Mouse (Mus musculus) MEL (cell line): ENCODE measurements around the gene Sppl2a. TPM values are rescaled to one million over a fixed set of nuclear protein-coding genes. Genes with fewer than 3 reads are reported as not detected.
"Not testable (repeated sequence)": the region's sequence is repeated elsewhere in the genome, so short reads cannot be mapped to it uniquely, and the experiment has no call there.

Experiments used
- DNase-seq: peaks from one replicate; pipeline ENCODE4 v3.0.0; 2011; ENCODE audit warnings: low read depth, low spot score
- H3K27ac ChIP-seq: 2 replicates; pipeline ENCODE4 v1.5.1; 2012; ENCODE audit warnings: low read depth, mild to moderate bottlenecking, control low read depth, low read length, moderate library complexity; ENCODE audit not compliant: control insufficient read depth
- H3K27me3 ChIP-seq, 2 experiments: fragments of 150-350 bp in 1 of 2; sonication (generic) in 1 of 2; 2 replicates each; pipeline ENCODE4 v1.6.1; 2012; ENCODE audit warnings: low read length in 2 of 2, mild to moderate bottlenecking in 2 of 2, improper control_type of control experiment in 1 of 2, moderate library complexity in 1 of 2; ENCODE audit not compliant: insufficient read depth in 2 of 2, control insufficient read depth in 1 of 2
- H3K36me3 ChIP-seq, 2 experiments: 2 replicates each; pipeline ENCODE4 v1.6.1; 2012 to 2014; ENCODE audit warnings: low read length in 2 of 2, improper control_type of control experiment in 1 of 2, inconsistent platforms in 1 of 2, mild to moderate bottlenecking in 1 of 2; ENCODE audit not compliant: insufficient read depth in 2 of 2, control insufficient read depth in 1 of 2
- H3K4me1 ChIP-seq, 2 experiments: fragments of 150-350 bp in 1 of 2; sonication (generic) in 1 of 2; 2 replicates each; pipeline ENCODE4 v1.6.1; 2012; ENCODE audit warnings: low read length in 2 of 2, improper control_type of control experiment in 1 of 2, mild to moderate bottlenecking in 1 of 2; ENCODE audit not compliant: insufficient read depth in 2 of 2, control insufficient read depth in 1 of 2
- H3K4me3 ChIP-seq, 2 experiments: fragments of 150-350 bp in 1 of 2; sonication (generic) in 1 of 2; 2 replicates each; pipeline ENCODE4 v1.5.1; 2012; ENCODE audit warnings: low read depth in 2 of 2, low read length in 2 of 2, mild to moderate bottlenecking in 2 of 2, moderate library complexity in 2 of 2, control low read depth in 1 of 2, improper control_type of control experiment in 1 of 2; ENCODE audit not compliant: control insufficient read depth in 1 of 2, insufficient read depth in 1 of 2
- H3K79me2 ChIP-seq: 2 replicates; pipeline ENCODE4 v1.6.1; 2012; ENCODE audit warnings: mild to moderate bottlenecking, low read length, moderate library complexity; ENCODE audit not compliant: control insufficient read depth, poor library complexity, insufficient read depth
- H3K9ac ChIP-seq: 2 replicates; pipeline ENCODE4 v1.6.1; 2012; ENCODE audit warnings: low read depth, mild to moderate bottlenecking, control low read depth, low read length, moderate library complexity; ENCODE audit not compliant: control insufficient read depth, poor library complexity, severe bottlenecking
- H3K9me3 ChIP-seq: fragments of 150-350 bp; sonication (generic); replicated peaks from 2 replicates; pipeline ENCODE4 v1.6.1; 2012; ENCODE audit warnings: mild to moderate bottlenecking, low read length, improper control_type of control experiment, moderate library complexity; ENCODE audit not compliant: insufficient read depth
- BHLHE40 ChIP-seq: IDR thresholded peaks from 2 replicates; pipeline ENCODE4 v1.6.1; 2012; ENCODE audit warnings: low read depth, mild to moderate bottlenecking, inconsistent platforms, low read length, improper control_type of control experiment, borderline replicate concordance
- CHD1 ChIP-seq: IDR thresholded peaks from 2 replicates; pipeline ENCODE4 v1.6.1; 2012; ENCODE audit warnings: low read depth, mild to moderate bottlenecking, inconsistent platforms, low read length, improper control_type of control experiment
- CTCF ChIP-seq, 3 experiments: IDR thresholded peaks in 2 of 3; conservative IDR thresholded peaks in 1 of 3; 2 replicates each; pipeline ENCODE4 v1.5.1; 2011 to 2012; ENCODE audit warnings: low read length in 3 of 3, low read depth in 2 of 3, mild to moderate bottlenecking in 2 of 3, improper control_type of control experiment in 1 of 3, inconsistent platforms in 1 of 3, mixed read lengths in 1 of 3, moderate library complexity in 1 of 3; ENCODE audit not compliant: control insufficient read depth in 1 of 3, insufficient read depth in 1 of 3, poor library complexity in 1 of 3, severe bottlenecking in 1 of 3
- E2F4 ChIP-seq: IDR thresholded peaks from 2 replicates; pipeline ENCODE4 v1.6.1; 2011; ENCODE audit warnings: low read depth, low read length, improper control_type of control experiment, borderline replicate concordance
- GATA1 ChIP-seq: IDR thresholded peaks from 2 replicates; pipeline ENCODE4 v1.6.1; 2011; ENCODE audit warnings: low read depth, low read length, improper control_type of control experiment
- HCFC1 ChIP-seq: IDR thresholded peaks from 2 replicates; pipeline ENCODE4 v1.6.1; 2012; ENCODE audit warnings: low read depth, mild to moderate bottlenecking, inconsistent platforms, low read length, improper control_type of control experiment, moderate library complexity
- MEF2A ChIP-seq: IDR thresholded peaks from 2 replicates; pipeline ENCODE4 v1.6.1; 2014; ENCODE audit warnings: low read depth, mild to moderate bottlenecking, inconsistent platforms, low read length, improper control_type of control experiment; ENCODE audit not compliant: poor library complexity, insufficient replicate concordance, severe bottlenecking; ENCODE audit errors: extremely low read depth
- MYB ChIP-seq: IDR thresholded peaks from 2 replicates; pipeline ENCODE4 v1.6.1; 2011; ENCODE audit warnings: mild to moderate bottlenecking, low read depth, low read length, improper control_type of control experiment
- NELFE ChIP-seq: IDR thresholded peaks from 2 replicates; pipeline ENCODE4 v1.6.1; 2011; ENCODE audit warnings: low read depth, low read length, improper control_type of control experiment
- NRF1 ChIP-seq: IDR thresholded peaks from 2 replicates; pipeline ENCODE4 v1.6.1; 2014; ENCODE audit warnings: low read depth, mild to moderate bottlenecking, inconsistent platforms, low read length, improper control_type of control experiment, moderate library complexity; ENCODE audit not compliant: poor library complexity, insufficient read depth, severe bottlenecking
- POLR2A ChIP-seq, 2 experiments: IDR thresholded peaks; 2 replicates each; pipeline ENCODE4 v1.6.1; 2011 to 2012; ENCODE audit warnings: low read length in 2 of 2, mild to moderate bottlenecking in 2 of 2, control low read depth in 1 of 2, improper control_type of control experiment in 1 of 2, low read depth in 1 of 2, moderate library complexity in 1 of 2; ENCODE audit not compliant: control insufficient read depth in 1 of 2, insufficient read depth in 1 of 2, poor library complexity in 1 of 2
- POLR2AphosphoS5 ChIP-seq: IDR thresholded peaks from 2 replicates; pipeline ENCODE4 v1.6.1; 2012; ENCODE audit warnings: low read depth, borderline replicate concordance, mild to moderate bottlenecking, inconsistent platforms, low read length, moderate library complexity, mixed read lengths
- SIN3A ChIP-seq: IDR thresholded peaks from 2 replicates; pipeline ENCODE4 v1.6.1; 2012; ENCODE audit warnings: low read length, improper control_type of control experiment, inconsistent platforms
- SMC3 ChIP-seq: IDR thresholded peaks from 2 replicates; pipeline ENCODE4 v1.6.1; 2011; ENCODE audit warnings: low read depth, low read length, improper control_type of control experiment
- USF2 ChIP-seq, 2 experiments: IDR thresholded peaks; 2 replicates each; pipeline ENCODE4 v1.6.1; 2011 to 2012; ENCODE audit warnings: improper control_type of control experiment in 2 of 2, low read length in 2 of 2, borderline replicate concordance in 1 of 2, inconsistent platforms in 1 of 2, low read depth in 1 of 2, mild to moderate bottlenecking in 1 of 2; ENCODE audit not compliant: insufficient read depth in 1 of 2
- ZC3H11A ChIP-seq: IDR thresholded peaks from 2 replicates; pipeline ENCODE4 v1.6.1; 2012; ENCODE audit warnings: low read depth, mild to moderate bottlenecking, inconsistent platforms, low read length, improper control_type of control experiment
- ZNF384 ChIP-seq: IDR thresholded peaks from 2 replicates; pipeline ENCODE4 v1.6.1; 2012; ENCODE audit warnings: low read depth, mild to moderate bottlenecking, inconsistent platforms, low read length, improper control_type of control experiment
- polyA plus RNA-seq, 2 experiments: library from polyadenylated mRNA; stranded (reverse) in 1 of 2; unstranded in 1 of 2; fragments of >175 nt in 1 of 2; fragments of >200 nt in 1 of 2; gene quantifications; 2 replicates each; pipeline versions ENCODE4 v1.2.1 to v1.2.4; 2012; ENCODE audit warnings: low replicate concordance in 2 of 2, low read depth in 1 of 2; ENCODE audit not compliant: insufficient read length in 2 of 2, insufficient read depth in 1 of 2, missing spikeins in 1 of 2
- total RNA-seq: library from RNA; depleted of rRNA; stranded (reverse); fragments of 300-350 nt; gene quantifications from 2 replicates; pipeline ENCODE4 v1.2.3, GENCODE M21; 2012

Sppl2a gene
- total and polyA plus RNA-seq, 3 experiments: 12.1 to 16.6 TPM; not detected in 1

DNA sequence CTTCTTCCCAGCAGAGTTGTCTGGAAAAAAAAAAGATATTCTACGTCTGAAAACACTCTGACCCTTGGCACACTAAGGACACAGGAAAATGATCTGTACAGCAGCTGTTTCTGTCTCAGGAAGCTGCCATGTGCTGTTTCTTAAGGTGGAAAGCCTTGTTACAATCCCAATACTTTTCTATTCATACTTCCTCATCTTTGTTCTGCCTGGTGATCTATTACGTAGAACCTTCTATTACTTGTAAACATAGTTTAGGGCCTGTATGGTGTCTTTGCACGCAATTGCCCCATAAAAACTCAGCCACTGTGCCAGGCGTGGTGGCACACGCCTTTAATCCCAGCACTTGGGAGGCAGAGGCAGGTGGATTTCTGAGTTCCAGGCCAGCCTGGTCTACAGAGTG, 17.4 kb upstream of the Sppl2a start (continued):
- no peak for TF ChIP-seq CHD1

DNA sequence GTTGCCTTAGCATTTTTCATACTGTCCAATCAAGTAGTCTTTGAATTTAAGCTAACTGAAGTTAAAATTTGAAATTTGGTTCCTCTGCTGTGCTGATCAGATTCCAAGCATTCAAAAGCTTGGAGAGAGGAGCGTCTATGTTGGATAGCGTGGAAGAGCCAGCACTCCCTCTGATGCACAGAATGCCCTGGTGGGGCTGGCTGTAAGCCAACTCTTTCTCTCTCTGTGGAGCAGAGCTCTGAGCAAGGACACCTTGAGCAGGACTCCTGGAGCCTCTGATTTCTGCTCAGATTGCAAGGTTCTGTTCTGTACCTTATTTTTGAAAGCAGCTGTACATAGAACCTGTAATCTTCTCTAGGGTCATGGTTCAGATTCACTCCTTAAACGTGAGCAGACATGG, 16.8 kb upstream of the Sppl2a start:
- Histone ChIP-seq H3K27me3 (no peaks in the 10 kb centered on the region), H3K79me2 (no peaks in the 10 kb centered on the region), H3K4me3 (no peak overlapping the region), H3K36me3 (peaks cover 0 to 6% of the 10 kb centered on the region in 2 experiments; a peak in 2 of 4 replicates), H3K4me1 (peaks cover 2 to 7% of the 10 kb centered on the region in 2 experiments)
- DNase-seq: no peak
- TF ChIP-seq HCFC1: no peak
- TF ChIP-seq, all 39 proteins: peak for 0
- H3K27ac ChIP-seq: no peak overlapping the region
- H3K9ac ChIP-seq: no peak overlapping the region
- H3K9me3 ChIP-seq: no peaks in the 10 kb centered on the region

DNA sequence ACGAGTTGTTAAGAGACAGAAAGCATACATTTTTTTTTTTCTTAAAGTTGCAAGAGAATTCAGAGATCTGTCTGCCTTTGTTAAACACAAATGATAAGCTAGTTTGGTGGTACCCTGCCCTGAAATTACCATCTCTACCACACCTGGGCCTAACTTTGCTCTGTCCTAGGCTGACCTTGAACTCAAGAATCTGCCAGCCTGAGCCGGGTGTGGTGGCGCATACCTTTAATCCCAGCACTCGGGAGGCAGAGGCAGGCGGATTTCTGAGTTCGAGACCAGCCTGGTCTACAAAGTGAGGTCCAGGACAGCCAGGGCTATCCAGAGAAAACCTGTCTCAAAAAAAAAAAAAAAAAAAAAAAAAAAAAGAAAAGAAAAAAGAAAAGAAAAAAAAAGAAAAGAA, 16.3 kb upstream of the Sppl2a start:
- not testable (repeated sequence) for H3K36me3 ChIP-seq

DNA sequence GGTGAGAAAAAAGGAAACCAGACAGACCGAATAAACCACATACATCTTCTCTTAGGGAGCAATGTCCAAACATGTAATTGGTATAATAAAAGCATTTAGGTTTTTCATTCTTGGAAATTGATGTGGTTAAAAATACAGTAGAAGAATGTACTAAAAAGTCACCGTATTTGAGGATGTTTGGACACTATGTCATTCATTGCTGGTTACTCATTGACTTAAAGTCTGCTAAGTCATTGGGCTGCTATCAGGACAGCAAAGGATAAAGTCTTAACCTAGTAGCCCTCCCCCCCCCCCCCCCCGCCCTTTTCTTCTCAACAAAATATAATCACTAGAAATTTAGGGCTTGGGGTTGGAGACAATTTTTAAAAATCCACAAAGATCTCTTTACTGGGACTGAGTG, 15.2 kb upstream of the Sppl2a start:
- H3K4me1 ChIP-seq: peaks cover 0 to 4% of the 10 kb centered on the region in 2 experiments; a peak in 1 of 4 replicates
- H3K27ac ChIP-seq: no peak overlapping the region
- H3K9ac ChIP-seq: no peak overlapping the region
- H3K4me3 ChIP-seq: no peak overlapping the region
- no peaks in the 10 kb centered on the region for H3K36me3 ChIP-seq
- no peak for DNase-seq
- TF ChIP-seq BHLHE40: no peak
- TF ChIP-seq MYB: no peak
- no peak for TF ChIP-seq GATA1
- TF ChIP-seq SMC3: no peak
- no peak for TF ChIP-seq SIN3A
- no peak for TF ChIP-seq CHD1
- TF ChIP-seq E2F4: no peak
- no peak for TF ChIP-seq MEF2A
- no peak for TF ChIP-seq NELFE
- no peak for TF ChIP-seq CTCF (IDR thresholded peaks at IDR 0.05 in 2 of 3, conservative IDR thresholded peaks at IDR 0.05 in 1 of 3; ENCODE audit: control insufficient read depth in 1 of 3, insufficient read depth in 1 of 3, low read depth in 2 of 3, low read length in 3 of 3, poor library complexity in 1 of 3, severe bottlenecking in 1 of 3)
- TF ChIP-seq NRF1: no peak
- no peak for TF ChIP-seq ZC3H11A
- TF ChIP-seq POLR2A (IDR thresholded peaks at IDR 0.05; ENCODE audit: control insufficient read depth in 1 of 2, insufficient read depth in 1 of 2, low read depth in 1 of 2, low read length in 2 of 2, poor library complexity in 1 of 2): no peak
- TF ChIP-seq POLR2AphosphoS5: no peak
- TF ChIP-seq USF2 (IDR thresholded peaks at IDR 0.05; ENCODE audit: borderline replicate concordance in 1 of 2, insufficient read depth in 1 of 2, low read depth in 1 of 2, low read length in 2 of 2): no peak
- no peaks in the 10 kb centered on the region for H3K27me3 ChIP-seq
- no peaks in the 10 kb centered on the region for H3K79me2 ChIP-seq
- no peaks in the 10 kb centered on the region for H3K9me3 ChIP-seq

More for the DNA sequence above, 16.3 kb upstream of the Sppl2a start:
- H3K79me2 ChIP-seq, H3K9me3 ChIP-seq, H3K9ac ChIP-seq, H3K27me3 ChIP-seq, H3K4me3 ChIP-seq, H3K4me1 ChIP-seq, DNase-seq, H3K27ac ChIP-seq: not testable (repeated sequence)
- 0 out of 2 replicates have a peak, but pooled peaks have one; percentile 16 for TF ChIP-seq ZNF384
